Mouse (Mus musculus) neural tube, embryonic 14.5 days (tissue): ENCODE measurements at regions not wholly inside any gene's neighbourhood (a gene's known extent, or its start where the extent isn't known, plus 50 kb on each side); places are given as distances from the start of the nearest gene placed in this dataset.

Source experiments
- ATAC-seq: fragments of 200-750 bp; cut with Nextera tagmentation; 2 replicates; pipeline ENCODE4 v1.8.0; 2017; ENCODE audit warnings: low read depth, mild to moderate bottlenecking, moderate TSS enrichment, moderate library complexity
- H3K27ac ChIP-seq: fragments of 300-500 bp; sonication (generic); 2 replicates; pipeline ENCODE4 v1.5.1; 2014; ENCODE audit warnings: low read depth, mild to moderate bottlenecking, control low read depth, low read length, moderate library complexity, mixed read lengths
- H3K27me3 ChIP-seq: fragments of 300-500 bp; sonication (generic); 2 replicates; pipeline ENCODE4 v1.6.1; 2014; ENCODE audit warnings: low read length; ENCODE audit not compliant: control insufficient read depth, insufficient read depth
- H3K36me3 ChIP-seq: fragments of 300-500 bp; sonication (generic); 2 replicates; pipeline ENCODE4 v1.6.1; 2014; ENCODE audit warnings: low read length, mixed read lengths; ENCODE audit not compliant: control insufficient read depth, insufficient read depth
- H3K4me1 ChIP-seq: fragments of 300-500 bp; sonication (generic); 2 replicates; pipeline ENCODE4 v1.6.1; 2014; ENCODE audit warnings: low read length; ENCODE audit not compliant: control insufficient read depth, insufficient read depth
- H3K4me2 ChIP-seq: fragments of 300-500 bp; sonication (generic); 2 replicates; pipeline ENCODE4 v1.6.1; 2014; ENCODE audit warnings: mild to moderate bottlenecking, low read depth, low read length, control low read depth
- H3K4me3 ChIP-seq: fragments of 300-500 bp; sonication (generic); 2 replicates; pipeline ENCODE4 v1.5.1; 2014; ENCODE audit warnings: low read depth, low read length, control low read depth, mixed read lengths
- H3K9ac ChIP-seq: fragments of 300-500 bp; sonication (generic); replicated peaks from 2 replicates; pipeline ENCODE4 v1.6.1; 2014; ENCODE audit warnings: low read depth, mild to moderate bottlenecking, control low read depth, low read length, mixed read lengths
- H3K9me3 ChIP-seq: fragments of 300-500 bp; sonication (generic); 2 replicates; pipeline ENCODE4 v1.6.1; 2016; ENCODE audit warnings: low read length; ENCODE audit not compliant: control insufficient read depth
- WGBS: fragments of 180-500 bp; shearing (Covaris S2); extraction: QIAGEN DNeasy Blood & Tissue Kit; methylation state at CpG from one replicate; pipeline ENCODE4 v1.1.7; 2014; 5-methylcytosine and 5-hydroxymethylcytosine counted together

DNA sequence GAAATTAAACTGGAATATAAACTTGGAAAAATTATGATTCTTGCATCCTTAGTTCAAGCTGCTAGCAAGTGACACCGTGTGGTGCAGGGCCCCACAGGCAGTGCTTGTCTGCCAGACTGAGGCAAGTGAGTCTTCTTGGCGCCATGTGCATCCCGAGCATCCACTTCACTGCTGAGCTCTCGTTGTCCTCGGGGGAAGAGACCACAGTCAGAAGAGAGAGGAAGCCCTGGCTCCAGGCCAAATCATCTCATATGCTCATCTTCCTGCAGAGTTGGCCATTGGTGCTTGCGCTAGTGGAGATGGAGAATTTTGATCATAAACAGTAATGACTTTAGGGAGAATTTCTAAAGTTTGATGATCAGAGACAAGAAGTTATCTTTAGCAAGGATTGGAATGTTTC is 177.0 kb upstream of the Plpp4 start:
- no peak overlapping the region for H3K4me3 ChIP-seq
- no peaks in the 10 kb centered on the region for H3K9me3 ChIP-seq
- no peaks in the 10 kb centered on the region for H3K36me3 ChIP-seq
- no peak overlapping the region for H3K4me2 ChIP-seq
- H3K4me1 ChIP-seq, result no peaks in the 10 kb centered on the region
- H3K27me3 ChIP-seq, result no peaks in the 10 kb centered on the region
- no peak for ATAC-seq
- no peak overlapping the region for H3K27ac ChIP-seq
- H3K9ac ChIP-seq, result no peak overlapping the region
- 72% methylated on average over 6 of the region's 6 CpGs for WGBS

DNA sequence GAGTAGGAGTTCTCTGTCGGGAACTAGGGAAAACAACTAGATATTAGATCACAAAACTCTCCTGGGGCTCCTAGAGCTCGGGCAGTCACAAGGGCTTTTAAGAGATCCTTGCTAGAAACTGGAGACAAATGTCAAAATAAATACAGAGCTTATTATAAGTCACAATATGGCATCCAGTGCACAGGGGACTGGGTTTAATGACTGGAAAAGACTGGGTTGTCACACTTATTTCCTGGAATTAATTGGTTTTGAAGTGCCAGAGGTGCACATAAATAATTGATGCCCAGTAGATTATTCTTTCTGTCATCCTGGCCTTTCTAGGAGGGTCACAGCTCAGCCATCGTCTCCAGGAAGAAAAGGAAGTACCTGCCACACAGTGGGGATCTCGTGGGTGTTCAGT is 165.4 kb upstream of the Plpp4 start:
- Histone ChIP-seq H3K27ac (no peak overlapping the region), H3K9ac (no peak overlapping the region), H3K4me3 (no peak overlapping the region), H3K27me3 (no peaks in the 10 kb centered on the region), H3K9me3 (no peaks in the 10 kb centered on the region), H3K4me2 (no peak overlapping the region), H3K4me1 (no peaks in the 10 kb centered on the region), H3K36me3 (no peaks in the 10 kb centered on the region)
- ATAC-seq, result no peak
- 40% methylated on average over 4 of the region's 4 CpGs for WGBS

DNA sequence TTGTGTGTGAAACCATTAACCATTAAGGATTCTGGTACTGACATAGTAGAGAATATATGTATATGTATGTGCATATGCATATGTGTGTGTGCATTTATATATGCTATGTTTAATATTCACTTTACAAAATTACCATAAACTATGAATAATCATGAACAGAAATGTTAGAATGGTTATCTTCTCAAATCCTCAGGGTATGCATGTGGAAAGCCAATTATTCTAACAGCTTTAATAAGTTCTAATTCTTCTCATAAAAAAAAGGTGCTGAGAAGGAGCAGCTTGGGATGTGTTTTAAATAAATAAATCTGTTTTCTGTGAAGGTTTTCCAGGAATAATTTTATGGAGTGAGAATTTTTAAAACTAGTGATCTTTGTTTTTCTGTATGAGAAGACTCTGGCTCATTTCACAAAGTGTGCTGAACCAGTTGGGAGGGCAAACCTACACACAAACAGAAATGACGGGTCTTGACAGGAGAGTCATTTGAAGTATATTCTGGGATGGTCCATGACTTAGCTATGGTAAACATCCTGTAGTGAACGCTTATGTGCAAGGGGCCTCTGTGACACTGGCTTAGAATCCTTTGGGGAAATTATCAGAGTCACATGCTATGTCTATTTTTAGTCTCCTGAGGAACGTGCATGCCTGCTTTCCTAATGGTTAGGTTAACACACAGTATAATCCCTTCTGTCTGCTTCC is 160.3 kb upstream of the Plpp4 start:
- H3K27ac ChIP-seq, result no peak overlapping the region
- H3K36me3 ChIP-seq, result no peaks in the 10 kb centered on the region
- WGBS, result 62% methylated on average over 3 of the region's 3 CpGs
- H3K27me3 ChIP-seq, result no peaks in the 10 kb centered on the region
- no peak overlapping the region for H3K9ac ChIP-seq
- H3K4me3 ChIP-seq, result no peak overlapping the region
- H3K9me3 ChIP-seq, result no peaks in the 10 kb centered on the region
- ATAC-seq, result no peak
- no peaks in the 10 kb centered on the region for H3K4me1 ChIP-seq
- H3K4me2 ChIP-seq, result no peak overlapping the region

DNA sequence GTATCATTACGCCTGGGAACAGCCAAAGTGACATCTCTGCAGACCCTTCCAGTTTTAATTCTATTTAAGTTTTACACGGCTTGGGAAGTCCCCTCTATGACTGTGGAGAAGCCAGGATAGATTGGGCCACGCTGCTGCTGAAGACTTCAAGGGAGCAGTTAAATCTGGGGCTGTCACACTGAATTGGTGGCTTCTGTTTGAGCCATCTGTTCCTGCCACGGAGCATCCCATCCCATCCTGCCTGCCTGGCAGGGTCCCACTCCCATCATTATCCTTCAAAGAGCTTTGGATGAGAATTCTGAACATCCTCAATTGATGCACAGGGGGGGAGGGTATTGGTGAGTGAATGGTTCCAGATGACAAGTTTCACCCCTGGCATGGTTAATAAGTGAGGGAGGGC is 154.4 kb upstream of the Plpp4 start:
- H3K27ac ChIP-seq, result no peak overlapping the region
- no peaks in the 10 kb centered on the region for H3K9me3 ChIP-seq
- H3K36me3 ChIP-seq, result no peaks in the 10 kb centered on the region
- H3K4me3 ChIP-seq, result no peak overlapping the region
- H3K4me2 ChIP-seq, result no peak overlapping the region
- H3K9ac ChIP-seq, result no peak overlapping the region
- H3K27me3 ChIP-seq, result no peaks in the 10 kb centered on the region
- ATAC-seq, result no peak
- 55% methylated on average over 4 of the region's 4 CpGs for whole genome bisulfite sequencing
- no peaks in the 10 kb centered on the region for H3K4me1 ChIP-seq

DNA sequence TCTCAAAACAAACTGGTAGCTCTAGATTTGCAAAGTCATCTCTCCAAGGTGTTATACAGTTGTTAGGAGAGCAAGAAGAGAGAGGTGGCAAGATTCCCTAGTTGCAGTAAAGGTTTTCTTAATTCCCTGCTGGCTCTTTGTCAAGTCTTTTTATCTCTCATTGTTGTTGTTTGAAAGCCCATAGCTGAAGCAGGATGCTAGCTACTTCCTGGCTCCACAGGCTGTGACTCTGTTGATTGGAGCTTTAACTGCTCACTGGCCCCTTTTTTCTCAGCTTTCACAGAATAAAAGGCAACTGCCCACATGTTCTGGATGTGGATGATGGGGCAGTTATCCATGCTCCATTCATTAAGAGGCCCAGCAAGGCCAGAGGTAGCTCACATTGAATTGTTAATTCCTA is 122.7 kb upstream of the Plpp4 start:
- H3K4me1 ChIP-seq, result no peaks in the 10 kb centered on the region
- H3K27me3 ChIP-seq, result no peaks in the 10 kb centered on the region
- no peak for ATAC-seq
- no peak overlapping the region for H3K4me3 ChIP-seq
- no peak overlapping the region for H3K9ac ChIP-seq
- H3K4me2 ChIP-seq, result no peak overlapping the region
- H3K27ac ChIP-seq, result no peak overlapping the region
- no peaks in the 10 kb centered on the region for H3K36me3 ChIP-seq
- H3K9me3 ChIP-seq, result no peaks in the 10 kb centered on the region

DNA sequence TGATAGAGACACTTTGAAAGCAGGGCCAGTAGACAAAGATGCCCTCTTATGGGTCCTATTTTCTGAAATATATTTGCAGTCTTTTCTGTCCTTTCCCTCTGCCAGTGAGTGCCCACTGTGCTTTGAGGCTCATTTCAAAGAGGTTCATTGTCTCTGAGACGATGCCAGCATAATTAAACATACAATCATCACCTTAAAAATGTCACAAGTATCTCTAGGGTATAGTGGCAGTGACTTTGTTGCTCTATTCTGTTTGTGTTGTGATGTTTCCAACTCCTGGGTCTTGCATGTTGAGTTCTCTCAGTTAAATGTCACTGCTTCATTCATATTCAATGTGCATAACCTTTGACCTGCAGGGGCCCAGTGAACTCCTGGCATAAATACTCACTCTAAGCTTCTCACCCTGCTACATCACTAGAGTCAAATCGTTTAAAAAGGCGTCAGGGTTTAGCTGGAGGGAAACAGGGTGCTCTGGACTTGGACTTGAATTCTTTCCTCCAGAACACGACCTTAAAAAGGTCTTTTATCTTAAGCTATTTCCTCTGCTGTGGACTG is 122.1 kb upstream of the Plpp4 start:
- WGBS, result 8% methylated on average over 4 of the region's 4 CpGs
- Histone ChIP-seq H3K36me3 (no peaks in the 10 kb centered on the region), H3K9me3 (no peaks in the 10 kb centered on the region), H3K27me3 (no peaks in the 10 kb centered on the region), H3K4me2 (no peak overlapping the region), H3K27ac (no peak overlapping the region), H3K9ac (no peak overlapping the region), H3K4me1 (no peaks in the 10 kb centered on the region), H3K4me3 (no peak overlapping the region)
- ATAC-seq, result no peak

DNA sequence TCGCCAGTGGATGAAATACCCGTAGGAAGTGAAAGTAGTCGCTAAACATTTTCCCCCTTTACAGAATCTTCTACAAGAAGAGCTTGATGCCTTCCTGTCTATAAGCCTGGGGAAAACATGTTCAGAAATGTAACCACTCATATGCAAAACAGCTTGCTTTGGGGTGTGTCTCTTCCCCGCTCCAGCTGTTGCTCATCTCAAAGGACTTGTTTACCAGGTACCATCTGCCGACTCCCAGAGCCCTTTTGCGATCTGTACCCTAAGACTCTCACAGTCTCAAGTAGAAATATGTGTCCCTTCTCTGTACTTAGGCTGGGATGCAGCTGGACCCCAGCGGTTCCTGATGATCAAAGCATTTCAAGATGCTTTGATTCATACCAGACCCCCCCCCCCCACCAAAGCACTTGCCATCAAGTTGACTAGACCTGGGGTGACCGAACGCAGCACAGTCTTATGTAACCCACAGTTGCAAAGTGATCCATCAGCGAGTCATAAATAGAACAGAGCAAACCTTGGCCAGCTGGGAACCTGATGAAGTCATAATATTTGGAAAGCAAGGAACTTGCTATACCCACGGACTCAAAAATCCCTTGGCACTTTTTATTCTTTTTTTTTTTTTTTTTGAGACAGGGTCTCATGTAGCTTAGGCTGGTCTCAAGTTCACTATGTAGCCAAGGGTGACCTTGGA is 119.4 kb upstream of the Plpp4 start:
- H3K4me3 ChIP-seq, result no peak overlapping the region
- no peak overlapping the region for H3K4me2 ChIP-seq
- H3K9ac ChIP-seq, result no peak overlapping the region
- ATAC-seq, result no peak
- no peaks in the 10 kb centered on the region for H3K36me3 ChIP-seq
- H3K27me3 ChIP-seq, result no peaks in the 10 kb centered on the region
- 84% methylated on average over 11 of the region's 11 CpGs for WGBS
- H3K4me1 ChIP-seq, result no peaks in the 10 kb centered on the region
- no peak overlapping the region for H3K27ac ChIP-seq
- H3K9me3 ChIP-seq, result no peaks in the 10 kb centered on the region

DNA sequence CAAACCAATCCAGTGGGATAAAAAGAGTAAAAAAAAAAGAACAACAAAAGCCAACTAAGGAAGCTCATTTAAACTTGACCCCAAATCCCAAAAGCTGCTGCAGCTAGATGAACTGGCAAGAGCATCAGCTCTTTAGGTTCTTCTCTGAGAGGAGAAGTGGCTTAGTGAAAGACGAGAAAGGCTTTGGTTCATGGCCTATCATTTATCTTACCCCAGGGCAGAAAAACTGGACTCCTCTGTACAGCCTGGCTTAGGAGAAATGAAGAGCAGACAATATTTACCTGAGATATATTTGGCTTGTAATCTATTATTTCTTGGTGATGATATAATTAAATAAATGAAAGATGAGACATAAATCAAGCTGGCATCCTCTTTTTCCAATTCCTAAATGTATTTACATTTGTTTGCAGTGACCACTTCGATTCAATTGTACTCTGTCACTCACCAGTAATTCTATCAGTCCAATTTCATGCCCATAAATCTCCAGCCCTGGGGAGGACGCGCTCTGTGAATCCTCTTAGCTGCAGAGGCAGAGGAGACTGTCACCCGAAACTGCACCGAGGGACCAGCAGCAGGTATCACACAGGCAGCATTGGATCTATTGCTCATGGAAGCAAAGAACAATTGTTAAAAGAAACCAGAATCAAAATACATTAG is 114.8 kb upstream of the Plpp4 start:
- H3K27ac ChIP-seq, result no peak overlapping the region
- H3K27me3 ChIP-seq, result no peaks in the 10 kb centered on the region
- no peak overlapping the region for H3K4me2 ChIP-seq
- no peaks in the 10 kb centered on the region for H3K9me3 ChIP-seq
- no peaks in the 10 kb centered on the region for H3K4me1 ChIP-seq
- 16% methylated on average over 6 of the region's 6 CpGs for WGBS
- H3K9ac ChIP-seq, result no peak overlapping the region
- no peaks in the 10 kb centered on the region for H3K36me3 ChIP-seq
- no peak overlapping the region for H3K4me3 ChIP-seq
- no peak for ATAC-seq

DNA sequence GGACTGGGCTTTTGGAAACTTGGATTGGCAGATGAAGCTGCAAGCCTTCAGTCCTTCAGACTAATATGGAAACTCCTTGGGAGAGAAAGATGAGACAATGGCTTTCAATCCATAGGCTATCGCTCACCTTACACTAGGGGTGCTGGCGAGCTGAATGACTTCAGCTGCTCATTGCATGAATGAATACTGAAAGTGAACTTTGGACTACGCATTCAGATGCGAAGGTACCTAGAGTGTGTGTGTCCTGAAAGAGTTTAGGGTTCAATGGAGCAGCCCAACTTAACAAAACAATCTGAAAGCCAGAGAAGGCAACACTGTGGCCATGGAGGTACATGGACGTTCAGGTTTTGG is 114.3 kb upstream of the Plpp4 start:
- Histone ChIP-seq H3K9ac (no peak overlapping the region), H3K36me3 (no peaks in the 10 kb centered on the region), H3K9me3 (no peaks in the 10 kb centered on the region), H3K27ac (no peak overlapping the region), H3K4me1 (no peaks in the 10 kb centered on the region), H3K4me2 (no peak overlapping the region), H3K27me3 (no peaks in the 10 kb centered on the region), H3K4me3 (no peak overlapping the region)
- 53% methylated on average over 5 of the region's 5 CpGs for WGBS
- no peak for ATAC-seq
